15 mouse cellular contexts compared by ENCODE assay signal in the genomic region with DNA sequence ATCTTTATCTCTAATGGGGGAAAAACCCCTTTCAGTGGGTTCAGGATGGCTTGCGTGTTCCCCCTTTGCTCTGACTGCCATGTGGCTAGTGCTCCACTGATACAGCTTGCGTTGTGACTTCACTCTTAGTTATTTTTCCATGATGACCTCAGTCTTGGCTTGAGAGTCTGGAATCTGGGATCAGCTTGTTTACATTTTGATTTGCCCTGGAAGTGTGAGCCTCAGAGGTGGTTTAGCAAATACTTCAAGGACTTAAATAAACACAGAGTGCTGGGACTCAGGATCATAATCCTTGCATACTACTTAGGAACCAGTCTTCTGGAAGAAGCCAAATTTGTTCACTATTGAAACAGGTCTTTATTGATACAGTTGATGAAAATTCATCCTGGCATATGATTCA. TPM values are rescaled to one million over a fixed set of nuclear protein-coding genes. Genes with fewer than 3 reads are reported as not detected.
A peak's percentile ranks its signal among the peaks of the same experiment; 100 is the strongest.
DNase-seq lines count a peak whose midpoint lies in the region; ATAC-seq lines count a peak whose summit lies in the region.
"Had no signal": no experiment of that assay in that cellular context is flagged by ENCODE, and none has a peak within 500 bp of the region (broad histone marks: within the 10 kb centered on the region; RNA-seq: fewer than 3 reads in every experiment).

No protein-coding gene starts in this region.

- peaks cover 2% of the 10 kb centered on the region for H3K4me1 ChIP-seq in heart, embryonic 16.5 days (ENCODE audit: control insufficient read depth, insufficient read depth, low read length)
- H3K4me1 ChIP-seq: embryonic facial prominence, embryonic 12.5 days; limb, embryonic 15.5 days; neural tube, embryonic 12.5 days had no signal

- WGBS in heart, embryonic 16.5 days, result 20% methylated on average over 2 of the region's 2 CpGs

- no peak overlapping the region for H3K4me2 ChIP-seq in heart, embryonic 16.5 days (ENCODE audit: low read depth, low read length)
- H3K4me2 ChIP-seq: embryonic facial prominence, embryonic 12.5 days; limb, embryonic 15.5 days; neural tube, embryonic 12.5 days had no signal

- H3K9me3 ChIP-seq in heart, embryonic 16.5 days (replicated peaks; ENCODE audit: control insufficient read depth, low read length), result no peaks in the 10 kb centered on the region; the same call in none of the 2 replicates
- H3K9me3 ChIP-seq: embryonic facial prominence, embryonic 12.5 days; limb, embryonic 15.5 days had no signal

- no peak for ATAC-seq in heart, embryonic 16.5 days (replicated peaks; ENCODE audit: extremely low read depth, insufficient read depth, low FRiP score)
- ATAC-seq: forebrain, postnatal 0 days had no signal

- H3K27me3 ChIP-seq in heart, embryonic 16.5 days (ENCODE audit: control insufficient read depth, insufficient read depth, low read length), result no peaks in the 10 kb centered on the region
- H3K27me3 ChIP-seq: embryonic facial prominence, embryonic 12.5 days; limb, embryonic 15.5 days; neural tube, embryonic 12.5 days had no signal

- H3K4me3 ChIP-seq in heart, embryonic 16.5 days (ENCODE audit: low read length), result no peak overlapping the region
- H3K4me3 ChIP-seq: embryonic facial prominence, embryonic 12.5 days; limb, embryonic 15.5 days; neural tube, embryonic 12.5 days had no signal

- H3K27ac ChIP-seq in heart, embryonic 16.5 days (ENCODE audit: low read length), result peak overlapping the region; percentile 40; the same call in 1 of the 2 replicates
- H3K27ac ChIP-seq: embryonic facial prominence, embryonic 12.5 days; limb, embryonic 15.5 days; neural tube, embryonic 12.5 days had no signal

- no peaks in the 10 kb centered on the region for H3K36me3 ChIP-seq in heart, embryonic 16.5 days (ENCODE audit: control insufficient read depth, insufficient read depth)
- H3K36me3 ChIP-seq: embryonic facial prominence, embryonic 12.5 days; limb, embryonic 15.5 days; neural tube, embryonic 12.5 days had no signal

- no peak overlapping the region for H3K9ac ChIP-seq in heart, embryonic 16.5 days (ENCODE audit: low read length)
- H3K9ac ChIP-seq: embryonic facial prominence, embryonic 12.5 days; forebrain, postnatal 0 days; limb, embryonic 15.5 days; neural tube, embryonic 12.5 days had no signal

- DNase-seq in gastrocnemius, adult 18-20 months (ENCODE audit: low spot score), result peak; percentile 70
- no peak for DNase-seq in gastrocnemius, adult 8-10 months (ENCODE audit: low spot score in 2 of 2)
- DNase-seq in adipocyte (ENCODE audit: low spot score) (peak; percentile 55), MN1 (ENCODE audit: low spot score) (no peak)
- peak; percentile 91 for DNase-seq in lung, postnatal 25 days (ENCODE audit: low spot score)
- no peak for DNase-seq in embryo, embryonic 10 days (ENCODE audit: low spot score)
- no peak for DNase-seq in gastrocnemius, postnatal 4 days (ENCODE audit: low spot score in 2 of 2)
- DNase-seq: adrenal gland, postnatal 14 days; B cell, adult 2 months; forebrain, postnatal 0 days; kidney, adult 9 months had no signal

RNA-seq across cellular contexts. Expression of a gene that starts 23.8 kb away (rescaled TPM):
- total RNA-seq in gastrocnemius, adult 18-20 months (2021), result 100 to 1,000 TPM in 1 of 2 experiments, 10 to 100 TPM in 1; 96.7 to 130 TPM
- 100 to 1,000 TPM; 104 to 195 (median 155) TPM for total RNA-seq in gastrocnemius, adult 8-10 months (2022)
- 1.2 and 1.4 TPM in 2 replicates for polyA plus RNA-seq in heart, embryonic 16.5 days (2015; fragmentation: Nextera tagmentation; extraction: Ambion mirVana)
- 1 to 10 TPM; 7.7 to 9.2 TPM for total RNA-seq in gastrocnemius, postnatal 4 days (2021)

Comparison
In these comparisons a context has a peak if more than half of its experiments do, and no peak if none do; other contexts are left out.
1. DNase-seq: peak in gastrocnemius, adult 18-20 months (single experiment), adipocyte (single experiment) and lung, postnatal 25 days (single experiment); none in gastrocnemius, adult 8-10 months (0 of 2), embryo, embryonic 10 days (single experiment), gastrocnemius, postnatal 4 days (0 of 2) and MN1 (single experiment).
2. RNA of a gene that starts 23.8 kb away (total RNA-seq): 104 to 195 TPM in gastrocnemius, adult 8-10 months and 96.7 to 130 TPM in gastrocnemius, adult 18-20 months; 7.7 to 9.2 TPM in gastrocnemius, postnatal 4 days; every median in the first group is over 4 times any median in the second.